Mouse (Mus musculus): ENCODE data around the gene Snx29.

Gene Snx29

GRCm38 (mm10) chr16:11450626-11451025 lies 127.9 kb downstream of the Snx29 start:
- no peak for DNase-seq (ENCODE audit: low spot score)

- DNase-seq (ENCODE audit: low spot score), result no peak
Measured at GRCm38 (mm10) chr16:11454871-11455270, 132.2 kb downstream of the Snx29 start.

GRCm38 (mm10) chr16:11455545-11456140 lies 132.9 kb downstream of the Snx29 start:
- no peak for DNase-seq (ENCODE audit: low spot score)

- DNase-seq (ENCODE audit: low spot score), result no peak
Measured at GRCm38 (mm10) chr16:11456141-11456645, 133.5 kb downstream of the Snx29 start.

- DNase-seq (ENCODE audit: low spot score), result no peak
Measured at GRCm38 (mm10) chr16:11457136-11457535, 134.4 kb downstream of the Snx29 start.

- DNase-seq (ENCODE audit: low spot score), result no peak
Measured at GRCm38 (mm10) chr16:11457609-11458350, 135.1 kb downstream of the Snx29 start.

- no peak for DNase-seq (ENCODE audit: low spot score)
Measured at GRCm38 (mm10) chr16:11460210-11460609, 137.5 kb downstream of the Snx29 start.

- DNase-seq (ENCODE audit: low spot score), result no peak
Measured at GRCm38 (mm10) chr16:11461612-11462011, 138.9 kb downstream of the Snx29 start.

- DNase-seq (ENCODE audit: low spot score), result peak; percentile 78
Measured at GRCm38 (mm10) chr16:11468533-11469179, 145.9 kb downstream of the Snx29 start.

- no peak for DNase-seq (ENCODE audit: low spot score)
Measured at GRCm38 (mm10) chr16:11469491-11469890, 146.8 kb downstream of the Snx29 start.

- no peak for DNase-seq (ENCODE audit: low spot score)
Measured at GRCm38 (mm10) chr16:11471246-11471645, 148.5 kb downstream of the Snx29 start.

GRCm38 (mm10) chr16:11472852-11473251 lies 150.1 kb downstream of the Snx29 start:
- no peak for DNase-seq (ENCODE audit: low spot score)

GRCm38 (mm10) chr16:11473474-11473873 lies 150.8 kb downstream of the Snx29 start:
- no peak for DNase-seq (ENCODE audit: low spot score)

- DNase-seq (ENCODE audit: low spot score), result no peak
Measured at GRCm38 (mm10) chr16:11473893-11474505, 151.3 kb downstream of the Snx29 start.

- no peak for DNase-seq (ENCODE audit: low spot score)
Measured at GRCm38 (mm10) chr16:11475137-11475943, 152.6 kb downstream of the Snx29 start.

- no peak for DNase-seq (ENCODE audit: low spot score)
Measured at GRCm38 (mm10) chr16:11476314-11476713, 153.6 kb downstream of the Snx29 start.

- DNase-seq (ENCODE audit: low spot score), result no peak
Measured at GRCm38 (mm10) chr16:11476968-11477367, 154.3 kb downstream of the Snx29 start.

GRCm38 (mm10) chr16:11477591-11477990 lies 154.9 kb downstream of the Snx29 start:
- no peak for DNase-seq (ENCODE audit: low spot score)

GRCm38 (mm10) chr16:11479605-11480004 lies 156.9 kb downstream of the Snx29 start:
- DNase-seq (ENCODE audit: low spot score), result no peak

- DNase-seq (ENCODE audit: low spot score), result no peak
Measured at GRCm38 (mm10) chr16:11482189-11482588, 159.5 kb downstream of the Snx29 start.

- no peak for DNase-seq (ENCODE audit: low spot score)
Measured at GRCm38 (mm10) chr16:11494895-11495294, 172.2 kb downstream of the Snx29 start.
